ENCODE assay signal across 14 mouse cellular contexts in the genomic region with DNA sequence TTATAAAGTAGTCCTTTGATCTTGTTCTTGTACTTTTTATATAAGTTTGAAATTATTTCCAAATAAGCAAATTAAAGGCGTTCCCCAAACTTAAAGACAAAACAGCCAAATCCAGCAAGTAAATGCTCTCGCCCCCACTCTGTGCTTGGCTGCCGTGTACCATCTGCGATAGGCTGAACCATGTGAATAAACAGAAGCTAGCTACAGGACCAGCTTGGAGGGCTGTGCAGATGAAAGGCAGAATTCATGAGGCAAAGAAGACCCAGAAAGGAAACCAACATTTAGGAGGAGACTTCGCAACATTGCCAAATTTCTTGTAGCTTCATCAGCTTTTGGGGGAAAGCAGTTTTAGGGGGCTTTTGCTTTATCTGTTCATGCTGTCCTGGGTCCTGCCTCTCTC. TPM values are rescaled to one million over a fixed set of nuclear protein-coding genes. Genes with fewer than 3 reads are reported as not detected.
DNase-seq lines count a peak whose midpoint lies in the region; ATAC-seq and TF ChIP-seq lines count a peak whose summit lies in the region.
"Had no signal": no experiment of that assay in that cellular context is flagged by ENCODE, and none has a peak within 500 bp of the region (broad histone marks: within the 10 kb centered on the region; RNA-seq: fewer than 3 reads in every experiment).

No protein-coding gene starts in this region.

- no peak overlapping the region for H3K4me3 ChIP-seq in heart, embryonic 13.5 days
- H3K4me3 ChIP-seq: erythroblast, embryonic 14.5 days; kidney, embryonic 15.5 days; limb, embryonic 10.5 days; liver, embryonic 15.5 days had no signal

- peak overlapping the region; percentile 66 for H3K27ac ChIP-seq in heart, embryonic 13.5 days (replicated peaks)
- H3K27ac ChIP-seq: hindbrain, embryonic 14.5 days; kidney, embryonic 15.5 days; limb, embryonic 10.5 days; liver, embryonic 15.5 days had no signal

- no peak for DNase-seq in heart, postnatal 10 days
- peak; percentile 46 for DNase-seq in brain, embryonic 14.5 days (ENCODE audit: low read depth)
- DNase-seq in frontal cortex, postnatal 14 days (ENCODE audit: low spot score in 2 of 2), result peak; percentile 15 to 22
- DNase-seq in left cerebral cortex, postnatal 25 days (ENCODE audit: low spot score in 2 of 2), result peak; percentile 54 to 79
- DNase-seq in testis, postnatal 10 days (ENCODE audit: low spot score), result no peak
- no peak for DNase-seq in adipocyte (ENCODE audit: low spot score)
- DNase-seq: lung, postnatal 36 days had no signal

- H3K4me2 ChIP-seq in heart, embryonic 13.5 days, result no peak overlapping the region; the same call in 1 of the 2 replicates
- H3K4me2 ChIP-seq: hindbrain, embryonic 14.5 days; kidney, embryonic 15.5 days; liver, embryonic 15.5 days had no signal

- intact Hi-C loops in heart, postnatal 10 days (cut with DNase I), result no loop called here
- intact Hi-C loops in left cerebral cortex, postnatal 25 days (cut with DNase I), result loop anchor here (5.0 kb wide), 1 partner anchor 51 kb away; no protein-coding TSS in a partner anchor

- no peak overlapping the region for H3K9ac ChIP-seq in heart, embryonic 13.5 days
- H3K9ac ChIP-seq: hindbrain, embryonic 14.5 days; kidney, embryonic 15.5 days; liver, embryonic 15.5 days had no signal

- no peak for TF ChIP-seq CTCF in brain, embryonic 14.5 days (IDR thresholded peaks at IDR 0.05; ENCODE audit: borderline replicate concordance, extremely low read depth, insufficient read depth, insufficient read length)

- H3K36me3 ChIP-seq in heart, embryonic 13.5 days, result no peaks in the 10 kb centered on the region
- H3K36me3 ChIP-seq: kidney, embryonic 15.5 days; limb, embryonic 10.5 days; liver, embryonic 15.5 days had no signal

- peaks cover 41% of the 10 kb centered on the region for H3K4me1 ChIP-seq in heart, embryonic 13.5 days
- H3K4me1 ChIP-seq: kidney, embryonic 15.5 days; liver, embryonic 15.5 days had no signal

- no peak for TF ChIP-seq POLR2A in brain, embryonic 14.5 days (IDR thresholded peaks at IDR 0.05; ENCODE audit: borderline replicate concordance, extremely low read depth, insufficient read depth, insufficient read length, poor library complexity, severe bottlenecking)

- no peaks in the 10 kb centered on the region for H3K9me3 ChIP-seq in heart, embryonic 13.5 days
- H3K9me3 ChIP-seq: kidney, embryonic 15.5 days; limb, embryonic 10.5 days; liver, embryonic 15.5 days had no signal

- no peak for ATAC-seq in heart, embryonic 13.5 days (ENCODE audit: extremely low read depth, insufficient number of reproducible peaks, low FRiP score, low TSS enrichment)

- WGBS in heart, embryonic 13.5 days, result 74% methylated on average over 5 of the region's 5 CpGs

- no peaks in the 10 kb centered on the region for H3K27me3 ChIP-seq in heart, embryonic 13.5 days (replicated peaks)
- H3K27me3 ChIP-seq: kidney, embryonic 15.5 days; liver, embryonic 15.5 days had no signal

RNA-seq across cellular contexts. Expression of a gene that starts 53.4 kb away (rescaled TPM):
- 31.3 and 38.0 TPM in 2 replicates for polyA plus RNA-seq in heart, embryonic 13.5 days (2015; fragmentation: Nextera tagmentation; extraction: Ambion mirVana)
- total RNA-seq in heart, postnatal 10 days (2021), result 10 to 100 TPM; 45.4 to 50.1 TPM
- 19.3 and 30.8 TPM in 2 replicates for polyA plus RNA-seq in brain, embryonic 14.5 days (2012; rRNA removed)
- 10 to 100 TPM; 78.3 to 87.8 TPM for total RNA-seq in left cerebral cortex, postnatal 25 days (2021)
- total RNA-seq: monocyte, adult 5-6 weeks had no signal

Comparison
In these comparisons a context has a peak if more than half of its experiments do, and no peak if none do; other contexts are left out.
1. DNase-seq: peak in brain, embryonic 14.5 days (single experiment), frontal cortex, postnatal 14 days (2 of 2) and left cerebral cortex, postnatal 25 days (2 of 2); none in heart, postnatal 10 days (0 of 2), testis, postnatal 10 days (single experiment) and adipocyte (single experiment).